Mouse (Mus musculus) cortical plate, adult 2 months (tissue): ENCODE results near the gene Tns1.

ENCODE experiments used
- CTCF ChIP-seq: fragments of 200-500 bp; IDR thresholded peaks from 2 replicates; pipeline ENCODE4 v1.5.1; 2011; ENCODE audit warnings: mild to moderate bottlenecking, control low read depth, low read length; ENCODE audit not compliant: insufficient read depth; ENCODE audit errors: extremely low read depth
- POLR2A ChIP-seq: fragments of 200-500 bp; IDR thresholded peaks from 2 replicates; pipeline ENCODE4 v1.6.1; 2011; ENCODE audit warnings: mild to moderate bottlenecking, low read length, control low read depth; ENCODE audit not compliant: insufficient read depth; ENCODE audit errors: extremely low read depth

DNA sequence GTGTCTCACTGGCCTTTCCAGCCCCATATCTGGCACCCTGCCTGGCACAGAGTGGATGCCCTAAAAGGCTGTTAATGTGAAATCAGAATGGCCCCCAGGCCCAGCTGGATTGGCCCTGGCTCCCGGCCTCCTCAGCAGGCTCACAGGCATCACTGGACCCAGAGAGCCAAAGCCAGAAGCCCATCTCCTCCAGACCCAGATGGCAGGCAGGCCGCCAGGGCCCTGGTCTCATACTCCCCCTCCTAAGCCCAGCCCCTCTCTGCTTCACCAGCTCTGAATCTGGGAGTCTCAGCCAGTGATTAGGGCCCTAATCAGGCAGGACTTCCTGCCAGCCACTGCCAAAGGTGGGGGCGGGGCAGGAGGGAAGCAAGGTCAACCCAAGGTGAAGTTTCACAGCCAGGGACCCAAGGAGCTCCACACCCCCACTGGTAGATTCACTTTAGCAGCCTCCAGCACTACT lies 93.3 kb downstream of the Tns1 start:
- no peak for TF ChIP-seq CTCF
- no peak for TF ChIP-seq POLR2A
